Mouse (Mus musculus): ENCODE results near the gene Zmiz1.

The Zmiz1 gene

GRCm38 (mm10) chr14:25635746-25636145, 176.8 kb downstream of the Zmiz1 start:
- DNase-seq (ENCODE audit: low read depth, low spot score): no peak

GRCm38 (mm10) chr14:25636297-25636696, 177.3 kb downstream of the Zmiz1 start:
- no peak for DNase-seq (ENCODE audit: low read depth, low spot score)

GRCm38 (mm10) chr14:25639120-25639758, 180.3 kb downstream of the Zmiz1 start:
- no peak for DNase-seq (ENCODE audit: low read depth, low spot score)

GRCm38 (mm10) chr14:25639979-25640378, 181.0 kb downstream of the Zmiz1 start:
- DNase-seq (ENCODE audit: low read depth, low spot score): no peak

GRCm38 (mm10) chr14:25640421-25641056, 181.6 kb downstream of the Zmiz1 start:
- no peak for DNase-seq (ENCODE audit: low read depth, low spot score)

- DNase-seq (ENCODE audit: low read depth, low spot score): no peak
Measured at GRCm38 (mm10) chr14:25641067-25641466, 182.1 kb downstream of the Zmiz1 start.

GRCm38 (mm10) chr14:25645717-25646116, 186.7 kb downstream of the Zmiz1 start:
- peak; percentile 14 for DNase-seq (ENCODE audit: low read depth, low spot score)

GRCm38 (mm10) chr14:25646161-25646621, 187.2 kb downstream of the Zmiz1 start:
- DNase-seq (ENCODE audit: low read depth, low spot score): peak; percentile 92

- DNase-seq (ENCODE audit: low read depth, low spot score): no peak
Measured at GRCm38 (mm10) chr14:25651131-25651530, 192.1 kb downstream of the Zmiz1 start.

GRCm38 (mm10) chr14:25651905-25652304, 192.9 kb downstream of the Zmiz1 start:
- no peak for DNase-seq (ENCODE audit: low read depth, low spot score)

GRCm38 (mm10) chr14:25654401-25655197, 195.6 kb downstream of the Zmiz1 start:
- no peak for DNase-seq (ENCODE audit: low read depth, low spot score)

- peak; percentile 60 for DNase-seq (ENCODE audit: low read depth, low spot score)
Measured at GRCm38 (mm10) chr14:25660661-25661060, 201.7 kb downstream of the Zmiz1 start.

GRCm38 (mm10) chr14:25661185-25661920, 202.4 kb downstream of the Zmiz1 start:
- DNase-seq (ENCODE audit: low read depth, low spot score): peak; percentile 86

- no peak for DNase-seq (ENCODE audit: low read depth, low spot score)
Measured at GRCm38 (mm10) chr14:25663649-25664309, 204.8 kb downstream of the Zmiz1 start.

- DNase-seq (ENCODE audit: low read depth, low spot score): no peak
Measured at GRCm38 (mm10) chr14:25664310-25664695, 205.3 kb downstream of the Zmiz1 start.

- peak; percentile 89 for DNase-seq (ENCODE audit: low read depth, low spot score)
Measured at GRCm38 (mm10) chr14:25665314-25665970, 206.5 kb downstream of the Zmiz1 start.

GRCm38 (mm10) chr14:25666668-25667376, 207.8 kb downstream of the Zmiz1 start:
- DNase-seq (ENCODE audit: low read depth, low spot score): peak; percentile 64

- DNase-seq (ENCODE audit: low read depth, low spot score): no peak
Measured at GRCm38 (mm10) chr14:25667587-25667986, 208.6 kb downstream of the Zmiz1 start.

- no peak for DNase-seq (ENCODE audit: low read depth, low spot score)
Measured at GRCm38 (mm10) chr14:25679625-25680024, 220.6 kb downstream of the Zmiz1 start.

GRCm38 (mm10) chr14:25682020-25682419, 223.0 kb downstream of the Zmiz1 start:
- no peak for DNase-seq (ENCODE audit: low read depth, low spot score)
